Mouse (Mus musculus) CD8-positive naive resting alpha-beta T cell, adult 2 months (primary cell): ENCODE results near the gene Parp16.
A peak's percentile ranks its signal among the peaks of the same experiment; 100 is the strongest.

ENCODE experiments used
- DNase-seq, 2 experiments: peaks; one replicate each; pipeline ENCODE4 v3.0.0; 2022; ENCODE audit warnings: low read depth in 2 of 2, low spot score in 2 of 2

Gene Parp16

DNA sequence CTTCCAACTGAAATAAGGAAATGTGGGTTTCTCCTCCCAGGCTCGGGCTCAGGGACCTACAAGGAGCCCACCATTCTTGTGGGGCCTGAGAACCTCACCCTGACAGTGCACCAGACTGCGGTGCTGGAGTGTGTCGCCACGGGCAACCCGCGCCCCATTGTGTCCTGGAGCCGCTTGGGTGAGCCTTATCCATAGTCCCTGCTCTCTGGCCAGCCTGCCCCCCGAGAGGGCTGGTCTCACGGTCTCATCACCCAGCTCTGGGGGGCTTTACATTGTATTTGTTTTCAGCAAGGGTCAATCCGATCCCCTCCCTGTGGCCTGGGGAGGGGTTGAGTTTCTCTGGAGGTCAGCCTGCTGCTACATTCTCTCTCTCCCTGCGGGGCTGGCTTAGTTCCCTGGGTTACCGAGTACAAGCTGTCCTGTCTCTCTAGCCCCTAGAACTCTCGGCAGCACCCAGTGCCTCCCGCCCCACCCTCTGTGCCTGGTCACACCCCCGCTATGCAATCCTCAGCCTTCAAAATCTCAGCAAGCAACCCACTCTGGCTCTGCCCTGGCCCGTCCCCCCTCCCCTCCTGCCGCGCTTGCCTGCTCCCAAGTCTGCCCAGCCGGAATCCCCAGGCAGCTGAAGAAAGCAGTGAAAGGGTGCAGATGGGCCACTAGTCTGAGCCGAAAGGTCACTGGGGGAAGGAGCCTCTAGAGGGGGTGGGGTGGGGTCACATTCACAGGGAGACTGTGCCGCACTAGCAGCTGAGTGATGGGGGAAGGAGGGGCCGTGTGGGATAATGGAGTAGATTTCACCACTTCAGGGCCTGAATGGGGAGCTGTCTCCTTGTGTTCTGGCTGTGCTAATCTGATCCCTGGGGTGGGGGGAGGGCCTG is 16.6 kb upstream of the Parp16 start:
- DNase-seq = no peak

DNA sequence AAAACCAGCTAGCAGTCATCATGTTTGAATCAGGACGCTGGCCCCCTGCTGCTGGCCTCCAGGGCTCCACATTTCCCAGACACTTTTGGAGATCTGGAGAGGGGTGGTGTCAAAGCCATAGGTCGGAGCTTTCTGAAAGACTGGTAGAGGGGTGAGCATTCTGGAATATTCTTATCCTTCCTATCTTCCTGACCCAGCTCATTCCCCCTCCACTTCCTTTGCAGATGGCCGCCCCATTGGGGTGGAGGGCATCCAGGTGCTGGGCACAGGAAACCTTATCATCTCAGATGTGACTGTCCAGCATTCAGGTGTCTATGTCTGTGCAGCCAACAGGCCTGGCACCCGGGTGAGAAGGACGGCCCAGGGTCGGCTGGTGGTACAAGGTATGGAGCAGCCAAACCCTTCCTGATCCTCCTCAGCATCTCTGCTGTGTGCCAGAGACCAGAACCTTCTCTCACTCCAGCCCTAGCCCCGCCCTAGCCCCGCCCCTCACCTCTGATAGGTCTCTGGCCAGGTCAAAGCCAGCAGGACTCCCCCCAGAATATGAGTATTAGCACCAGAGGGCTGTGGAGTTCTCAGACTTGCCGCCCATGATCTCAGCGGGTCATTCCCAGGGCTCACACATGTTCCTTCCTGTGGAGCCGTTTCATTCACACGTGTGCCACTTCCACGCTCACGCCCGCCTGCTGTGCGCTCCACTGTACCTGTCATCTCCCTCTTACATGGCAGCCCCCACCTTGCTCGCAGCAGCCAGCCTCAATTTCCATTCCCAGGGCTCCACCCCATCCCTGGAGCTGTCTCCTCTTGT is 15.1 kb upstream of the Parp16 start:
- no peak for DNase-seq

GRCm38 (mm10) chr9:65188599-65188998 is 6.6 kb upstream of the Parp16 start:
- DNase-seq = peak; percentile 63 to 78

- DNase-seq = no peak
Observed at GRCm38 (mm10) chr9:65190306-65190705, 4.8 kb upstream of the Parp16 start.

DNA sequence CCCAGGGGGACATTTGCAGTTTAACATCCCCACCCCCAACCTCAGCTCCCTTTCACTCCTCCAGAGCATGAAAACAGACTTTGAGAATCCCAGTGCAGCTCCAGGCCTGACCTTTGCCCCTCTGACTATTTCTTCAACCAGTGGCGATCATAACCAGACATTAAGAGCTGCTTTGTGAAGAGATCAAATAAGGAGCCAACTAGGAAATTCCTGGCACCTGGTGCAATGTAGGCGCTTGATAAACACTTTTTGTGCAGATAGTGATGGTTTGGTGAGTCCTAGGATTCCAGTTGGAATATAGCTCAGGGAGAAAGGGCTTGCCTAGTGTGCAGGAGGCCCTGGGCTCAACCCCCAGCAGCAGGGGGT is 3.8 kb upstream of the Parp16 start:
- no peak for DNase-seq

DNA sequence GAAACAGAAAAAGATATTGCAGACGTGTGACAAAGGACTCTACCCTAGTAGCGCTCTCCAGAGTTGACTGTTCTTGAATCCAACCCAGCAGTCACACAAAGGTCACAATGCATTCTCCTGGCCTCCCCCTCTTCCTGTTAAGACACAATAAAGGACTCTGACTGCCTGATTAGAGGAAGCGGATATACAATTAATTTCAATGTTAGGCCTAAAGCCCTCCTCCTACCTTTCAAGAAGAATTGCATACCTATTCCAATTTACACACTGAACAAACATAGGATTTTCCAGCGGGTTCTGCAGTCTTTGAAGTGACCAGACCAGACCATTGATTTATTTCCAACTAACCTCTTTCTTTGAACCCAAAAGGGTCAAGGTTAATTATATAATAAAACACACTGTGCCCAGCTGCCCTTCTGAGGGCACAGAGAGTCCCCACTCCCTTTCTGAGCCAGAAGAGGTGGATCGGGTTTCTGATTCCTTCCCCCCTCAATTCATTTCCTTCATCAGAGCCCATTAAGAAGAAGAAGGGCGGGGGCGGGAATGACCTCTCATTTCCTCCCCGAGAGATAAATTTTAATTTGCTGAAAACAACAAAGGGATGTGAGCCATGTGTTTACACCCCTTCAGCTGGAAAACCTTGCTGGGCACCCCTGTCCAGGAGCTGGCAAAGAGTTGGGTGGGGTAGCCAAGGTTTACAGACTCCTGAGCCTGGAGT is 3.2 kb upstream of the Parp16 start:
- DNase-seq = no peak

DNA sequence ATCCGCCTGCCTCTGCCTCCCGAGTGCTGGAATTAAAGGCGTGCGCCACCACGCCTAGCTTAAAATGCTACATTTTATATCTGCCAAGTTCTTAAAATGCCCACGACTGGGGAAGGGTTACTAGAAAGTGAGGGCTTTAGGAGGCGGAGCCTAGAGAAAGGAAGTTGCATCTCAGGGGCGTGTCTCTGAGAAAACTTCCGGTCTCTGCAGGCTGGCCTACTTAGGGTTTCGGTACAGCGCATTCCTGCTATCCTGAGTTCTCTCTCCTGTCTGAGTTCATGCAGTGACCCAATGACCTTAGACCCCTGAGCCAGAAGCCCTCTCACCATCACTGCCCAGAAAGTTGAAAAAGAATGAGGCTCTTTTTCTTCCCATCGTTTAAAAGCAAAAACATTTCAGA is 1.9 kb upstream of the Parp16 start:
- no peak for DNase-seq

- DNase-seq = peak; percentile 28 to 32
Observed at GRCm38 (mm10) chr9:65195621-65195981, 448 bp downstream of the Parp16 start.

GRCm38 (mm10) chr9:65195982-65196737 is 1.0 kb downstream of the Parp16 start:
- DNase-seq = peak; percentile 24 to 25

- peak; percentile 94 to 98 for DNase-seq
Observed at GRCm38 (mm10) chr9:65196738-65197569, 1.8 kb downstream of the Parp16 start.

GRCm38 (mm10) chr9:65197826-65198225 is 2.7 kb downstream of the Parp16 start:
- DNase-seq = no peak

DNA sequence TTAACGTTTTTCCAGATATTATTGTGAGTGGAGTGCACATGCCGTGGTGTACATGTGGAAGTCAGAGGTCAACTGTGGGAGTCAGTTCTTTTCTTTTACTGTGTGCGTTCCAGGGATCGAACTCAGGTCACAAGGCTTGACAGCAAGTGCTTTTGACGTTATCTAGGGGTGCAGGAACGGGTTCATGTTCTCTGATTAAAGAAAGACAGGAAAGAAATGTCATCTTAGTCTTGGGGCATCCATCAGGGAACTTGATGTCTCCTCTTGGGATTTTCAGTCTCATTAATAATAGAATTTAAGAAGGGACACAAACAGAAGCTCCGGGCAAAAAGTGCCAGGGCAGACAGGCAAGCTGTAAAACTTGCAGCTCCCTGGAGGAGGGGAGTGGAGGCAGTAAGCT is 4.6 kb downstream of the Parp16 start:
- no peak for DNase-seq

DNA sequence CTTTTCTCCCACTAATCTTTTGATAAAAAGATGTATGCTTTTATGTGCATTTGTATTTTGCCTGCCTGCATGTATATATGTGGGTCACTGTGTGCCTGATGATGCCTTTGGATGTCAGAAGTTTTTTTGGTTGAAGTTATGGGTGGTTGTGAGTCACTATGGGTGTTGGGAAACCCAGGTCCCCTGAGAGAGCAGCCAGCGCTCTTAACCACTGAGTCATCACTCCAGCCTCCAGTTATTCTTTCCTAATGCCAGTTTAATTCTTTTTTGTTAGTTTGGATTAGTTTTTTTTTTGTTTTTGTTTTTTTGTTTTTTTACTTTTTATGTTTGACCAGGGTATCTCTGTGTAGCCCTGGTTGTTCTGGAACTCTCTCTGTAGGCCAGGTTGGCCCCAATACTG is 5.5 kb downstream of the Parp16 start:
- no peak for DNase-seq

GRCm38 (mm10) chr9:65201021-65201380 is 5.8 kb downstream of the Parp16 start:
- DNase-seq = no peak

- peak; percentile 80 to 85 for DNase-seq
Observed at GRCm38 (mm10) chr9:65201381-65202164, 6.4 kb downstream of the Parp16 start.

GRCm38 (mm10) chr9:65202165-65202754 is 7.1 kb downstream of the Parp16 start:
- DNase-seq = no peak

- DNase-seq = no peak
Observed at GRCm38 (mm10) chr9:65205049-65205815, 10.1 kb downstream of the Parp16 start.
